Mouse (Mus musculus): ENCODE data around the gene Dnajc27.

DNA sequence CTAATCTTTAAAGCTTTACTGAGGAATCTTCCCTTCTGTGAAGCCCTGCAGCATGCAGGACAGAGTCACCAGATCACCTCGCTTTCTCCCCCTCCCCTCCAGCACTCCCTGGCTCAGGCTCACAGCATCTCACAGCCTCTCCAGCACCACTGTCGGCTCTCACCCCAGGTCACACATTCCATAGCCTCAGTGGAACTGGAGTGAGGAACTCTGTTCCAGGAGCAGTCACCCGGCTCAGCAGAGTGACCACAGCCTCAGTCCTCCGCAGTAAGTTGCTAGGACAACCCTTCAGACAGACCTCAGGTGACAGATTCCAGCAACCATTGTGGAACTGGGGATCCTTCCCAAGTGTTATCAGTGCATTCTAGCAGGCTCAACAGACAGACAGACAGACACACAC, 27.5 kb upstream of the Dnajc27 start:
- TF ChIP-seq JUN (IDR thresholded peaks at IDR 0.05; ENCODE audit: insufficient read depth, low read depth, low read length) (no peak), CTCF (conservative IDR thresholded peaks at IDR 0.05 in 1 of 2, IDR thresholded peaks at IDR 0.05 in 1 of 2; ENCODE audit: low read depth in 2 of 2, low read length in 2 of 2) (no peak), IRF4 (IDR thresholded peaks at IDR 0.05; ENCODE audit: low read depth, low read length) (no peak)
